Mouse (Mus musculus) heart, embryonic 16.5 days (tissue): ENCODE data around the gene Rnf227. TPM values are rescaled to one million over a fixed set of nuclear protein-coding genes. Genes with fewer than 3 reads are reported as not detected.

Source experiments
- ATAC-seq: fragments of 200-750 bp; cut with Nextera tagmentation; replicated peaks from 2 replicates; pipeline ENCODE4 v1.8.0; 2017; ENCODE audit warnings: moderate number of reproducible peaks; ENCODE audit not compliant: insufficient read depth, low FRiP score; ENCODE audit errors: extremely low read depth
- H3K27ac ChIP-seq: fragments of 300-500 bp; sonication (generic); 2 replicates; pipeline ENCODE4 v1.5.1; 2014; ENCODE audit warnings: mild to moderate bottlenecking, low read length, control low read depth, moderate library complexity
- H3K27me3 ChIP-seq: fragments of 300-500 bp; sonication (generic); 2 replicates; pipeline ENCODE4 v1.6.1; 2014; ENCODE audit warnings: low read length, mixed read lengths; ENCODE audit not compliant: control insufficient read depth, insufficient read depth
- H3K36me3 ChIP-seq: fragments of 300-500 bp; sonication (generic); 2 replicates; pipeline ENCODE4 v1.6.1; 2014; ENCODE audit not compliant: control insufficient read depth, insufficient read depth
- H3K4me1 ChIP-seq: fragments of 300-500 bp; sonication (generic); 2 replicates; pipeline ENCODE4 v1.6.1; 2014; ENCODE audit warnings: low read length, mixed read lengths; ENCODE audit not compliant: control insufficient read depth, insufficient read depth
- H3K4me2 ChIP-seq: fragments of 300-500 bp; sonication (generic); 2 replicates; pipeline ENCODE4 v1.6.1; 2014; ENCODE audit warnings: low read depth, mild to moderate bottlenecking, control low read depth, low read length
- H3K4me3 ChIP-seq: fragments of 300-500 bp; sonication (generic); 2 replicates; pipeline ENCODE4 v1.5.1; 2014; ENCODE audit warnings: mild to moderate bottlenecking, control low read depth, low read length
- H3K9ac ChIP-seq: fragments of 300-500 bp; sonication (generic); 2 replicates; pipeline ENCODE4 v1.6.1; 2014; ENCODE audit warnings: low read length, control low read depth
- H3K9me3 ChIP-seq: fragments of 300-500 bp; sonication (generic); replicated peaks from 2 replicates; pipeline ENCODE4 v1.6.1; 2016; ENCODE audit warnings: low read length; ENCODE audit not compliant: control insufficient read depth
- whole genome bisulfite sequencing: fragments of 180-500 bp; shearing (Covaris S2); extraction: QIAGEN DNeasy Blood & Tissue Kit; methylation state at CpG from one replicate; pipeline ENCODE4 v1.1.7; 2014; 5-methylcytosine and 5-hydroxymethylcytosine counted together
- polyA plus RNA-seq: library from polyadenylated mRNA; unstranded; fragments of >200 nt; fragmentation: Nextera tagmentation; extraction: Ambion mirVana; gene quantifications from 2 replicates; pipeline ENCODE4 v1.2.1, GENCODE M21; 2015

Rnf227 gene
- polyA plus RNA-seq, 1 experiment from 2014 or later: 6.5 TPM

DNA sequence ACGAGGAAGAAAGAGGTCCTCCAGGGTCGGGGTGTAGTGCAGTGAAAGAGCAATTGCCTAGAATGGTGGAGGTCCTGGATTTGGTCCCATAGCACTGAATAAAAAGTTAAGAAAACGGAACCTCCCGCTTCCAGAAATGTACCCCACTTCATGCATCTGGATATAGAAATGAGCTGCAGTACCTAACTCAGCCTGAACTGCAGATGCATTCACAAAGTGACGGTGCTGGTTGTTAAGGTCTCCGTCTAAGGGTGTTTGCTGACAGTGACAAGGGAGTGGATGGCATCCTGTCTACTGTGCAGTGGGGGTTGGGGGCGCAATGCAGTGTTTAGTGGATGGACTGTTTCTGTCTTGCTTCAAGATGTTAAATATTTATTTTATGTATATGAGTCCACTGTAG, 46.5 kb downstream of the Rnf227 start:
- ATAC-seq: no peak
- no peak overlapping the region for H3K9ac ChIP-seq
- WGBS: 70% methylated on average over 7 of the region's 7 CpGs
- H3K36me3 ChIP-seq: no peaks in the 10 kb centered on the region
- no peak overlapping the region for H3K4me3 ChIP-seq
- H3K27me3 ChIP-seq: no peaks in the 10 kb centered on the region
- no peaks in the 10 kb centered on the region for H3K9me3 ChIP-seq
- H3K4me1 ChIP-seq: peaks cover 9% of the 10 kb centered on the region
- no peak overlapping the region for H3K4me2 ChIP-seq
- H3K27ac ChIP-seq: no peak overlapping the region

DNA sequence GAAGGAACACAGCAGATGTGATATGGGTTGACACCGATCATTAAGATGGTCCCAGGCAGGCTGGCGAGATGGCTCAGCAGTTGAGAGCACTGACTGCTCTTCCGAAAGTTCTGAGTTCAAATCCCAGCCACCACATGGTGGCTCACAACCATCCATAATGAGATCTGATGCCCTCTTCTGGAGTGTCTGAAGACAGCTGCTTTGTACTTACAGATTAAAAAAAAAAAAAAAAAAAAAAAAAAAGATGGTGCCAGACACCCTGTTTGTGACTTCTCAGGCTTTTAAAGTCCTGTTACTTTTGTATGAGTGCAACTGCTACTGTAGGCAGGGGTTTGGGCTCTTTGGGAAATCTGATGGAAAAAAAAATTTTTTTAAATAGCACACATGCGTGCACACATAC, 48.4 kb downstream of the Rnf227 start:
- Histone ChIP-seq H3K4me2 (no peak overlapping the region), H3K4me1 (peaks cover 5% of the 10 kb centered on the region), H3K27ac (no peak overlapping the region), H3K9ac (no peak overlapping the region), H3K4me3 (no peak overlapping the region), H3K9me3 (no peaks in the 10 kb centered on the region), H3K27me3 (no peaks in the 10 kb centered on the region), H3K36me3 (no peaks in the 10 kb centered on the region)
- WGBS: 95% methylated on average over 4 of the region's 4 CpGs
- ATAC-seq: no peak

DNA sequence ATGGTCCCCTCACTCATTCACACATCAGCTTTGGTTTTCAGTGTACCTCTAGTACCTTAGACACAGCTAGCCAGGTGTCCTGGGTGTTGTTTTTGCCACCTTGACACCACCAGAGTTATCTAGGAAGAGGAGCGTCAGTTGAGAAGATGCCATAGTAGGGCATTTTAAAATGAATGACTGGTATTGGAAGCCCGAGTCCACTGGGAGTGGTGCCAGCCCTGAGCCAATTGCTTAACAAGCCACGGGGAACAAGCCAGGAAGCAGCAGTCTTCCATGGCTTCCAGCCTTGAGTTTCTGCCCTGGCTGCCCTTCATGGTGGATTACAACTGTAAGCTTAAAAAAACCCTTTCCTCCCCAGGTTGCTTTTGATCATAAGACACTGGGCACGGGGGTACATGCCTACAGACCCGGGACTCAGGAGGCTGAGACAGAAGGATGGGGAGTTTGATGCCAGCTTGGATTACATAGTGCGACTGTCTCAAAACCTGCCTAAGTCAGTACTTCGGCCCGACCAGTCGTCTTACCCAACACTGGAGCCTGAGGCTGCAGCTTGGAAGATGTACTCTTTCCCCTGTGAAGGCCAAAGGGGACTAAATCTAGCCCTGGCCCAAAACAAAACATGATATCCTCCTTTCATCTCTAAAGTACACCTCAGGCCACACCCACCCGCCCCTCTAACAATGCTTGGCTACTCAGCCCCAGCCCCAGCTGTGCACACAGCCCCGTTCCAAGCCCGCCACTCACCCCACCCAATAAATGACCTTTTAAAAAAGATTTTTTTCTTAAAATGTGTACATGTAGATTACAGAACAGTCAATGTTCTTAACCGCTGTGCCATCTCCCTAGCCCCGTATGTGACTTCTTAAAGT, 49.5 kb downstream of the Rnf227 start:
- Histone ChIP-seq H3K9ac (no peak overlapping the region), H3K4me1 (peaks cover 5% of the 10 kb centered on the region)

DNA sequence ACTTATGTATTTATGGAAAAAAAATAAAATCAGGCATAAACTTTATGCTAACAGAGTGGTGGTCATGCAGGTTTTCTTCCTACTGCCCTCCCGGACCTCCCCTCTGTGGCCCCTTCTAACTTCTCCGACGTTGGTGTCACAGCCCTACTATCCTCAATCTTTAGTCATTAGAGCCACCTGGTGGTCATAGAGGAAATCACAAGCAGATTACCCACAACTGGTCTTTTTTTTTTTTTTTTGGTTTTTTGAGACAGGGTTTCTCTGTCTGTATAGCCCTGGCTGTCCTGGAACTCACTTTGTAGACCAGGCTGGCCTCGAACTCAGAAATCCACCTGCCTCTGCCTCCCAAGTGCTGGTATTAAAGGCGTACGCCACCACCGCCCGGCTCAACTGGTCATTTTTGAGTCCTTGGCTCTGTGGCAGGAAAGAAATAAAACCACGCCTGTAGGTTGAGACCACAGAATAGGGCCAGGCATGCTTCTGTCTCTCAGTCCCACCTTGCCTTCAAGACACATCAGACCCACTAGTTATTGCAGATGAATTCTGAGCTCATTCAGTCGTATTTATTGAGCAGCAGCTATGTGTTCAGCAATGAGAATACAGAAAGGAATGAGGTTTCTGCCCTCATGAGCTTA, 50.3 kb downstream of the Rnf227 start:
- ATAC-seq: no peak; the same call in 1 of the 2 replicates
- WGBS: 54% methylated on average over 10 of the region's 10 CpGs
- H3K9ac ChIP-seq: no peak overlapping the region
- no peaks in the 10 kb centered on the region for H3K36me3 ChIP-seq
- H3K27ac ChIP-seq: no peak overlapping the region
- H3K9me3 ChIP-seq: no peaks in the 10 kb centered on the region
- H3K4me2 ChIP-seq: no peak overlapping the region; the same call in 1 of the 2 replicates
- peaks cover 5% of the 10 kb centered on the region for H3K4me1 ChIP-seq
- no peaks in the 10 kb centered on the region for H3K27me3 ChIP-seq
- no peak overlapping the region for H3K4me3 ChIP-seq

More for the DNA sequence above, 49.5 kb downstream of the Rnf227 start:
- H3K36me3 ChIP-seq: no peaks in the 10 kb centered on the region
- H3K27ac ChIP-seq: no peak overlapping the region
- H3K9me3 ChIP-seq: no peaks in the 10 kb centered on the region
- H3K4me2 ChIP-seq: no peak overlapping the region; the same call in 1 of the 2 replicates
- no peak overlapping the region for H3K4me3 ChIP-seq
- H3K27me3 ChIP-seq: no peaks in the 10 kb centered on the region
- WGBS: 64% methylated on average over 14 of the region's 14 CpGs
- ATAC-seq: no peak

Other genes with a start within 250 kb of the Rnf227 start
- 19.6 and 21.9 TPM in 2 replicates for gene Per1, start 245.2 kb upstream of the Rnf227 start, polyA plus RNA-seq
- gene Hes7, start 220.1 kb upstream of the Rnf227 start, polyA plus RNA-seq: 0.50 TPM in 2 replicates
- 0.41 and 0.72 TPM in 2 replicates for gene 9130213A22Rik, start 217.9 kb upstream of the Rnf227 start, polyA plus RNA-seq
- 0.08 and 0.26 TPM in 2 replicates for gene Aloxe3, start 214.6 kb upstream of the Rnf227 start, polyA plus RNA-seq
- not detected in 2 replicates for gene Alox12b, start 183.5 kb upstream of the Rnf227 start, polyA plus RNA-seq
- gene Alox8, start 142.6 kb upstream of the Rnf227 start, polyA plus RNA-seq: 1.7 TPM in 2 replicates
- 0.05 and 0.10 TPM in 2 replicates for gene Gucy2e, start 103.4 kb upstream of the Rnf227 start, polyA plus RNA-seq
- gene Cntrob, start 16.7 kb upstream of the Rnf227 start, polyA plus RNA-seq: 16.1 and 16.2 TPM in 2 replicates
- 176 and 179 TPM in 2 replicates for gene Trappc1, start 16.5 kb upstream of the Rnf227 start, polyA plus RNA-seq
- gene Kcnab3, start 14.2 kb upstream of the Rnf227 start, polyA plus RNA-seq: 0.79 and 1.2 TPM in 2 replicates
- 13.3 and 19.8 TPM in 2 replicates for gene Chd3, start 28.9 kb downstream of the Rnf227 start, polyA plus RNA-seq
- 134 and 135 TPM in 2 replicates for gene Naa38, start 55.0 kb downstream of the Rnf227 start, polyA plus RNA-seq
- 25.4 and 27.6 TPM in 2 replicates for gene Cyb5d1, start 55.2 kb downstream of the Rnf227 start, polyA plus RNA-seq
- 39.6 and 45.2 TPM in 2 replicates for gene Tmem88, start 57.8 kb downstream of the Rnf227 start, polyA plus RNA-seq
- 17.3 and 18.2 TPM in 2 replicates for gene Kdm6b, start 73.2 kb downstream of the Rnf227 start, polyA plus RNA-seq
- 0.17 and 0.62 TPM in 2 replicates for gene Dnah2, start 208.6 kb downstream of the Rnf227 start, polyA plus RNA-seq
- gene Efnb3, start 219.7 kb downstream of the Rnf227 start, polyA plus RNA-seq: 49.9 and 57.0 TPM in 2 replicates
- 15.1 and 16.5 TPM in 2 replicates for gene Wrap53, start 239.8 kb downstream of the Rnf227 start, polyA plus RNA-seq
- gene Trp53, start 239.9 kb downstream of the Rnf227 start, polyA plus RNA-seq: 79.1 and 87.0 TPM in 2 replicates